Mouse (Mus musculus): ENCODE data around the gene Alg1. TPM values are rescaled to one million over a fixed set of nuclear protein-coding genes. Genes with fewer than 3 reads are reported as not detected.
"Not testable (repeated sequence)": the region's sequence is repeated elsewhere in the genome, so short reads cannot be mapped to it uniquely, and the experiment has no call there.

Gene Alg1
- 22.9 to 28.0 TPM (median 23.8 TPM) in 3 replicates for total RNA-seq (2017)

GRCm38 (mm10) chr16:5233418-5234313 lies at the start of gene Alg1:
Gene Alg1, plus strand, starts transcription at chr16:5233621.
- ATAC-seq (replicated peaks; ENCODE audit: insufficient number of reproducible peaks, low FRiP score, low TSS enrichment, poor library complexity, severe bottlenecking), result peak; percentile 90

GRCm38 (mm10) chr16:5184101-5184500 lies 49.3 kb upstream of the Alg1 start:
- no peak for ATAC-seq (replicated peaks; ENCODE audit: insufficient number of reproducible peaks, low FRiP score, low TSS enrichment, poor library complexity, severe bottlenecking)

DNA sequence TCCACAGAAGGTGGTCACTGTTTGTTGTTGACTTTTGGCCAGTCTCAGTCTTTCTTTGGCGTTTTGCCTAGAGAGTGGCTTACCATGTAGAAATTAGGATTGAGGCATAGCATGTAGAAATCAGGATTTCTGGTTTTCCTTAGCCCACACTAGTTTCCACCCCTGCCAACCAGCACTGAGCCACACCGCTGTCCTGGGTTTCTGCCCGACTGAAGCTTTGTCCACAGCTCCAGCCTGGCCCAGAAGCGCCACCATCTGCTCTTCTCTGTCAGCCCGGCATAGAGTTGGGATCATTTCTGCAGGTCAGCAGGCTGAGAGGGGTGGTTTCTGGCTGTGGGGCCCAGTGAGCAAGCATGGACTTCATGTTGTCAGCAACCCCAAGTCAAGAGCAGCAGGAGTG lies 48.5 kb upstream of the Alg1 start:
- no peak for ATAC-seq (replicated peaks; ENCODE audit: insufficient number of reproducible peaks, low FRiP score, low TSS enrichment, poor library complexity, severe bottlenecking)

DNA sequence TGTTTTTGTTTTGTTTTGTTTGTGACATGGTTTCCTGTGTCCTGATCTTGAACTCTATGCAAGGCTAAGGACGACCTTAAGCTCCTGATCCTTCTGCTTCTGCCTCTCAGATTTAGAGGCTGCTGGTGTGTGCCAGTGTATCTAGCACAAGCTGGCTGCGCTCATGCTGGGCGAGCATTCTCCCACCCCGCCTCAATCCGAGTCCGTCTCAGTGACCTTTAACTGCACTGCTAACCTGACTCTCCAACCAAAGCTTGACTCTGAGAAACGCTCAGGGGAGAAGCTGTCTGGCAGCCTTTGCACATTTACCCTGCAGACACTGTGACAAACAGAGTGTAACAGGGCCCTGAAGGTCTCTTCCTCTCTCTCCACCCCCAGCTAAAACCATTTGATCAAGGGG lies 47.7 kb upstream of the Alg1 start:
- ATAC-seq (replicated peaks; ENCODE audit: insufficient number of reproducible peaks, low FRiP score, low TSS enrichment, poor library complexity, severe bottlenecking), result no peak

DNA sequence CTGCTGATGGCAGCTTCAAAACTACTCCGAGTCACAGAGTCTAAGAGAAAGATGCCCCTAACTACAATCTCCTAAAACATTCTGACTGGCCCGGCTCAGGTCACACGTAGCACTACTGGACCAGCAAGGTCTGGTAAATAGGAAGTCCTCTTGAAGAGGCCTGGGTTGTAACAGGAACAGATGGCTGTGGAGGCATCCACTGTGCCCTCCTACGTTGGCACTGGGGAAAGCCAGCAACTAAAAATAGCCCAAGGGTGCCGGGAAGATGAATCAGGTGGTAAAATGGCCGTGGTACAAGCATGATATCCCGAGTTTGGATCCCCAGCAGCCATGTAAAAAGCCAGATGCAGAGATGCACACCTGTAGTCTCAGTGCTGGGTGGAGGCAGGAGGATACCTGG lies 47.2 kb upstream of the Alg1 start:
- no peak for ATAC-seq (replicated peaks; ENCODE audit: insufficient number of reproducible peaks, low FRiP score, low TSS enrichment, poor library complexity, severe bottlenecking)

GRCm38 (mm10) chr16:5195080-5195479 lies 38.3 kb upstream of the Alg1 start:
- peak; percentile 52; the same call in 1 of the 2 replicates for ATAC-seq (replicated peaks; ENCODE audit: insufficient number of reproducible peaks, low FRiP score, low TSS enrichment, poor library complexity, severe bottlenecking)

DNA sequence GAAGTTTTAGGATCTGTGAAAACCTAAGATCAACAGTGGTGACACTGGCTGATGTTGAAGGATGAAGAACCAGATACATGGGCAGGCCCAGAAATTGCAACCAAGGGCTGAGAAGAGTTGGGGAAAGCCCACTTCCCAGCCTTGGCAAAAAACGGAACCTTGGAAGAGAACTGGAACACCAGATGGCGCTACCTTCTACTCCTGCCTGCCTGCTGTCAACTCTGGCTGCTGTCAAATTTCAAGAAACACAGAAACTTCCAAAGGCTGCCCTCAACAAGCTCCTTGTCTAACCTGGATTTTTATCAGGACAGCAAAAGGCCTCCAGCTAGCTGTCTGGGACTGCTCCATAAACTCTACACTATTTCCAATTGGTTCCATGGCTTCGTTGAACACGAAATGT lies 30.7 kb upstream of the Alg1 start:
- no peak for ATAC-seq (replicated peaks; ENCODE audit: insufficient number of reproducible peaks, low FRiP score, low TSS enrichment, poor library complexity, severe bottlenecking)

- ATAC-seq (replicated peaks; ENCODE audit: insufficient number of reproducible peaks, low FRiP score, low TSS enrichment, poor library complexity, severe bottlenecking), result no peak; the same call in 1 of the 2 replicates
These were observed 30.2 kb upstream of the Alg1 start for GRCm38 (mm10) chr16:5203200-5203599.

DNA sequence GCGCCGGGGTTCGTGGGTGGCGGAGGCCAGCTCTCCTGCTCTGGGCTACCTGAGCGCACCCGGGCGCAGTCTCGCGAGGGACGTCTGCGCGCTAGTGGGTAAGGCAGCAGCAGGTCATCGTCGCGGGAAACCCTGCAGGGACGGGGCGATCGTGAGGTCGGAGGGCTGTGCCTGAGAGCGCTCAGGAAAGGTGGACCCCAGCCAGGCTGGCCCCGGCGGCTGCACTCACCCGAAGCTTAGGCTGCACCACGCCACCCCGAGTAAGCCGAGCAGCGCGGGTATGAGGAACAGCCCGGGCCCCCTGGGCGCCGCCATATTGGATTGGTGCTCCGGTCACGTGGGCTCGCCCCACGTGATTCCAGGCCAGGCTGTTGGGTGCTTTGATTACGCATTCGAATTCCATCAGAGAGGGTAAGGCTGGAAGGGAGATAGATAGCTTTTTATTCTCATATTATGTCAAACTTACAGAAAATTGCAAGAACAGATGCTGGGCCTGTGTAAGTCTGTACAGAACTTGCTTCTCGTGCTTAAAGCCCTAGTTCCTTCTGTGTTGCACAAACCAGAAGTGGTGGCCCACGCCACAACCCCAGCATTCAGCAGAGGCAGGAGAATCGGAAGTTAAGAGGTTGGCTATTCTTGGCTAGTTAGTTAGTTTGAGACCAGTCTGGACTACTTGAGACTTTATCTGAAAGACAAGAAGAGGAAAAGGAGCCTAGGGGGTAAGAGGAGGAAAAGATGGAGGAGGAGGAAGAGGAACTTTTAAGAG lies 29.6 kb upstream of the Alg1 start, which contains the start of gene Nagpa:
Gene Nagpa, minus strand, starts transcription at position 345 of the 766 bp plus-strand sequence.
- ATAC-seq (replicated peaks; ENCODE audit: insufficient number of reproducible peaks, low FRiP score, low TSS enrichment, poor library complexity, severe bottlenecking), result peak; percentile 77

DNA sequence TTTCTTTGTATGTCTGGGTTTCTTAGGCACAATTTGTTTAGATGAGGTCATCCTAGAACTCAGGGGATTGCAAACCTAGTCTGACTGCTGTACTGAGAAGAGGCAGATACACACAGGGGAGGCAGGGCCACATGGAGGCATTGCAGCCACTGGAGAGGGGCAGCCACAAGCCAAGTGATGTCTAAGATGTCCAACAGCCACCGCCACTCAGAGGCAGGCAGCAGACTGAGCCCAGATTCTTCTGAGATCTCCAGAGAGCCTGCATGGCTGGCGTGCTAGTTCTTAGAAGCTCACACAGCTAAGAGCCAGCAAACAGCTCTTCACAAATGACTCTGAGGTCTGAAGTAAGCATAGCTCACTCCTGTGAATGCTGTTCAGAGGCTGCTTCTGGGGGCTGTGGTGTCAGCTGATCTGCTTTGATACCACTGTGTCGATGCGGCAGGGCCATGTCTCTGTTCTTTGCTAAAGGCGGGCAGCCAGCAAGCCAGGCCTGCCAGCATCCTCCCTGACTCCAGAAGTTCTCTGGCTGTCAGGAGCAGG lies 27.9 kb upstream of the Alg1 start:
- ATAC-seq (replicated peaks; ENCODE audit: insufficient number of reproducible peaks, low FRiP score, low TSS enrichment, poor library complexity, severe bottlenecking), result no peak

DNA sequence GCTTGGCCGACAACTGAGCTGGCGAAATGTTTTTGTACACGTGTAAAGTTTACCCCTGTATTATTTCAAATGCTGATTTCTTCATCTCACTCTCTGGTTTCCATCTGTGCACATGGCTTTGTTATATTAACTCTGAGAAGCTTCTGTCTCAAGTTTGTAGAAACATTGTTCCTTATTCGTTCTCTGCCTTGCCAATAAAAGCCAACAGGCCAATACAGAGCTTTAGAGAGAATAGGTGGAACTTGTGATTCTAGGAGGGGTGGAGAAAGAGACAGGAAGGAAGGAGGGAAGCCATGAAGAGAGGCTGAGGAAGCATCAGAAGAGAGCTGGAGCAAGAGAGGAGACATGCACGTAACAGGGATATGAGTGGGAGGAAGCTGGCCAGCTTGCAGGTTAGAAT lies 27.4 kb upstream of the Alg1 start:
- no peak for ATAC-seq (replicated peaks; ENCODE audit: insufficient number of reproducible peaks, low FRiP score, low TSS enrichment, poor library complexity, severe bottlenecking)

GRCm38 (mm10) chr16:5210365-5210764 lies 23.1 kb upstream of the Alg1 start:
- peak; percentile 49; the same call in 1 of the 2 replicates for ATAC-seq (replicated peaks; ENCODE audit: insufficient number of reproducible peaks, low FRiP score, low TSS enrichment, poor library complexity, severe bottlenecking)

DNA sequence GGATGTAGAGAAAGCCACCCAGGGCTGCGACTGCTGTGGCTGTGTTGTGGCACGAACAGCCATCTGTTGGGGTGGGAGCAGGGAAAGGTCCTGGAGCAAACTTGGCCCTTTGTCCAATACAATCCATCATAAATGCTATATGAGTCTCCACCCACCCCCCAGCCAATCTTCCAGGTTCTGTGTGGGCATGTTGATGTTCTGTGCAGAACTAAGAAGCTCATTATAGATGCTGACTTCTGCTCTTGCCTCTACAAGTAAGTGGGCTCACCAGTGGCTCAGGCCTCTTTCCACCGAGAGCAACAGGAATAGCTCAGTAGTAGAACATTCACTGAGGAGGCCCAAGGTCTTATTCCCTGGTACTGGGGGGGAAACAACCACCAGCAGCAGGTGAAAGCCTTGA lies 21.3 kb upstream of the Alg1 start:
- no peak for ATAC-seq (replicated peaks; ENCODE audit: insufficient number of reproducible peaks, low FRiP score, low TSS enrichment, poor library complexity, severe bottlenecking)

DNA sequence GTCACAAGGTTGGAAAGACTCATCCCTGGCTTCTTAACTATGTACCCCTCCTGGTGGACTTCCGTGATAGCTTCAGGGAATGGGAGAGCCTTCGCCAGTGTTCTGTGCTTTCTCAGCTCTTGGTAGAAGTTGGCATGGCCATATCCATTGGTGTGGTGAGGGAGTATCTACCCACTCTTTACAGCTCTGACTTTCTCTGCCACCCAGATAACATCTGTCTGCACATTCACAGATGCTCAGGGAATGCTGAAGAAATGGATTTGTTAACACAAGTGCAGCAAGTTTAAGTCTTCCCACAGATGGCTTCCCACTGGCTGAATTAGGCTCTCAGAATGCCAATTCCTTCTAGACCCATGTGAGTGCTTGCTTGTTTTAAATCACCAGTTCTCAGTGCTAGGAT lies 19.3 kb upstream of the Alg1 start:
- no peak for ATAC-seq (replicated peaks; ENCODE audit: insufficient number of reproducible peaks, low FRiP score, low TSS enrichment, poor library complexity, severe bottlenecking)

DNA sequence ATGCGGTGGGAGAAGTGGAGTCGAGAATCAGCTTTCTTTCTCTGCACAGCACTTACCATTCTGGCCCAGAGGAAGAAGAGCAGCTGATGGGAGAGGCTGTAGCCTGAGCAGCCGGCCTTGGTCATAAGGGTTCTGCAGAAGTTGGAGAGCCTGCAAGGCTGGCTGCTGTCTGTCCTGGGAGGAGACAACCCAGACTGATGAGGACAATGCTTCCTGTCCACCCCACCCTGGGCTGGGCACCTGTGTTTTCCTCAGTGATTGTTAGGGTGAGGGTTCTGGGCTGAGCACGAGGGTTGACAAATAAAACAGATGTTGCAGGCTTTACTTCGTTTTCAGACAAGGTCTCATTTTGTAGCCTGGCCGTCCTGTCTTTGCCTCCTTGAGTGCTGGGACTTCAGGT lies 16.7 kb upstream of the Alg1 start:
- no peak for ATAC-seq (replicated peaks; ENCODE audit: insufficient number of reproducible peaks, low FRiP score, low TSS enrichment, poor library complexity, severe bottlenecking)

- no peak for ATAC-seq (replicated peaks; ENCODE audit: insufficient number of reproducible peaks, low FRiP score, low TSS enrichment, poor library complexity, severe bottlenecking)
These were observed 15.9 kb upstream of the Alg1 start for GRCm38 (mm10) chr16:5217341-5218133.

- no peak for ATAC-seq (replicated peaks; ENCODE audit: insufficient number of reproducible peaks, low FRiP score, low TSS enrichment, poor library complexity, severe bottlenecking)
These were observed 12.0 kb upstream of the Alg1 start for GRCm38 (mm10) chr16:5221403-5221802.

DNA sequence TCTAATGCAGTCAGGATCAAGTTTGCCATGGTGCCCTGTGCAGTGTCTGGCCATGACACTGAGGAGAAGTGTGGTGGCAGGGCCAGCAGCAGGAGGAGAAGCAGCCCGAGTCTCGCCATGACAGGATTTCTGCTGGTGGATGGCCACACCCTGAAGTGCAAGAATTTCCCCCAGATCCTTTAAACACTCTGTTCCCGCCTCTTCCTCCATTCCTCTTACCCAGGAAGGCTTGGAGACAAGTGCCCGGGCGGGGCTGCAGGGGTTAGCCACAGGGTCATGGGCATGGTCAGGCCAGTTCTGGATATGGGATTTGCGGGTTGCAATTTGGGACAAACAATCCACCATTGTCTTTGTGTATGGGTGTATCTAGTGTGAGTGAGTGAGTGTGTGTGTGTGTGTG lies 11.3 kb upstream of the Alg1 start, which contains the start of gene AU021092:
Gene AU021092, minus strand, starts transcription at position 160 of the 400 bp plus-strand sequence.
- ATAC-seq (replicated peaks; ENCODE audit: insufficient number of reproducible peaks, low FRiP score, low TSS enrichment, poor library complexity, severe bottlenecking), result no peak

DNA sequence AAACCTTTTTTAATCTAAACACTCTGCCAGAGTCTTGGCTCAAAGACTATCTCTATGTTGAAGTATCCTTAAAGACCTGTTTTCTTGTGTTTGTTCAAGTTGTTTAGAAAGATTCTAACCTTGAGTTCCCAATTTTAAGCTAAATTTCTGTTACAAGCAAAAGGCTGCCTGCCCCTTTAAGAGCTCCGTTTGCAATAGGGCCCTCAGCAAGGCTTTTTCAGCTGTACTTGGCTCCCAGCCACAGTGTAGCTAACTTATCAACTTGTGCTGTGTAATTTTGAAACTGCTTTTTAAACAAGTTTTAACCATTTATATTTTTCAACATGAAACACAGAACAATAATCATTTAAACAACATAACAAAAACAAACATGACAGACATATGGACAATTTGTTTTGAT lies 6.9 kb upstream of the Alg1 start:
- not testable (repeated sequence) for ATAC-seq (replicated peaks; ENCODE audit: insufficient number of reproducible peaks, low FRiP score, low TSS enrichment, poor library complexity, severe bottlenecking)
